Mouse (Mus musculus): ENCODE data around the gene Nub1.

Gene Nub1

GRCm38 (mm10) chr5:24704615-24705014, 19.3 kb downstream of the Nub1 start:
- DNase-seq = no peak

GRCm38 (mm10) chr5:24709962-24710361, 24.6 kb downstream of the Nub1 start:
- no peak for DNase-seq

GRCm38 (mm10) chr5:24711615-24712014, 26.3 kb downstream of the Nub1 start:
- DNase-seq = no peak

- DNase-seq = no peak
These were observed 27.9 kb downstream of the Nub1 start for GRCm38 (mm10) chr5:24713199-24713598.

- DNase-seq = no peak
These were observed 28.7 kb downstream of the Nub1 start for GRCm38 (mm10) chr5:24713987-24714386.

GRCm38 (mm10) chr5:24718076-24718475, 32.7 kb downstream of the Nub1 start:
- DNase-seq = no peak

- no peak for DNase-seq
These were observed 34.5 kb downstream of the Nub1 start for GRCm38 (mm10) chr5:24719852-24720251.

GRCm38 (mm10) chr5:24723527-24724269, 38.4 kb downstream of the Nub1 start:
- no peak for DNase-seq

GRCm38 (mm10) chr5:24724270-24724634, 38.9 kb downstream of the Nub1 start:
- DNase-seq = no peak

- DNase-seq = no peak
These were observed 39.5 kb downstream of the Nub1 start for GRCm38 (mm10) chr5:24724805-24725204.

- DNase-seq = no peak
These were observed 40.6 kb downstream of the Nub1 start for GRCm38 (mm10) chr5:24725897-24726296.

GRCm38 (mm10) chr5:24726901-24727836, 41.8 kb downstream of the Nub1 start:
- peak; percentile 40 for DNase-seq

GRCm38 (mm10) chr5:24729797-24730487, 44.6 kb downstream of the Nub1 start:
- no peak for DNase-seq

GRCm38 (mm10) chr5:24730488-24730871, 45.1 kb downstream of the Nub1 start, which contains the start of gene Wdr86:
Gene Wdr86 (minus strand): TSS chr5:24730727.
- no peak for DNase-seq

GRCm38 (mm10) chr5:24730986-24731385, 45.7 kb downstream of the Nub1 start:
- DNase-seq = no peak

- no peak for DNase-seq
These were observed 47.8 kb downstream of the Nub1 start for GRCm38 (mm10) chr5:24733134-24733533.

- no peak for DNase-seq
These were observed 48.6 kb downstream of the Nub1 start for GRCm38 (mm10) chr5:24733771-24734426.

GRCm38 (mm10) chr5:24737595-24737994, 52.3 kb downstream of the Nub1 start:
- DNase-seq = no peak

- no peak for DNase-seq
These were observed 53.2 kb downstream of the Nub1 start for GRCm38 (mm10) chr5:24738517-24738916.

GRCm38 (mm10) chr5:24739141-24739753, 53.9 kb downstream of the Nub1 start:
- peak; percentile 65 for DNase-seq

GRCm38 (mm10) chr5:24741172-24741885, 56.0 kb downstream of the Nub1 start:
- no peak for DNase-seq

- DNase-seq = no peak
These were observed 58.6 kb downstream of the Nub1 start for GRCm38 (mm10) chr5:24743956-24744355.

Measured in thymus, postnatal 14 days (tissue).